Mouse (Mus musculus) c-Kit-positive CD71-positive TER-119-positive erythroid progenitor cells, embryonic 14.5 days (primary cell): ENCODE results near the gene Ensa.

ENCODE experiments used
- DNase-seq: peaks from one replicate; pipeline ENCODE4 v3.0.0-alpha.2; 2013; ENCODE audit warnings: low spot score

Gene Ensa

DNA sequence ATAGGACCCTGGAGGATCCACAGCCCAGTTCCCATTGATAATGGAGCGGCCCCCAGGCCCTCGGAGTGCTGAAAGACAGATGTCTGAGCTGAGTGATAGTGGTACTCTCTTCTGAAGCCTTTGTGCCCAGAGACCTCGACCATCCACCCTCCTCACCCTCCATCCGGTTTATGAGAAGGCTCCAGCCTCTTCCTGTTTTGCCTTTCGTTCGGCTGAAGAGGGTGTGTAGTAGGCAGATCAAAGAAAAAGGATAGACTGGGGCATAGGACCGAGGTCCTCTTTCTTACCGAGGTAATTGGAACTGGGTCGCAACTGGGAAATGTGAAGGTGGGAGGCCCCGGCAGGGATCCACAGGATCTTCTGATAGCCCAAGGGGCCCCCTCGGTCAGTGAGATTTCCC is 56.6 kb downstream of the Ensa start:
- no peak for DNase-seq
